ENCODE assay signal across 7 mouse cellular contexts in the genomic region with DNA sequence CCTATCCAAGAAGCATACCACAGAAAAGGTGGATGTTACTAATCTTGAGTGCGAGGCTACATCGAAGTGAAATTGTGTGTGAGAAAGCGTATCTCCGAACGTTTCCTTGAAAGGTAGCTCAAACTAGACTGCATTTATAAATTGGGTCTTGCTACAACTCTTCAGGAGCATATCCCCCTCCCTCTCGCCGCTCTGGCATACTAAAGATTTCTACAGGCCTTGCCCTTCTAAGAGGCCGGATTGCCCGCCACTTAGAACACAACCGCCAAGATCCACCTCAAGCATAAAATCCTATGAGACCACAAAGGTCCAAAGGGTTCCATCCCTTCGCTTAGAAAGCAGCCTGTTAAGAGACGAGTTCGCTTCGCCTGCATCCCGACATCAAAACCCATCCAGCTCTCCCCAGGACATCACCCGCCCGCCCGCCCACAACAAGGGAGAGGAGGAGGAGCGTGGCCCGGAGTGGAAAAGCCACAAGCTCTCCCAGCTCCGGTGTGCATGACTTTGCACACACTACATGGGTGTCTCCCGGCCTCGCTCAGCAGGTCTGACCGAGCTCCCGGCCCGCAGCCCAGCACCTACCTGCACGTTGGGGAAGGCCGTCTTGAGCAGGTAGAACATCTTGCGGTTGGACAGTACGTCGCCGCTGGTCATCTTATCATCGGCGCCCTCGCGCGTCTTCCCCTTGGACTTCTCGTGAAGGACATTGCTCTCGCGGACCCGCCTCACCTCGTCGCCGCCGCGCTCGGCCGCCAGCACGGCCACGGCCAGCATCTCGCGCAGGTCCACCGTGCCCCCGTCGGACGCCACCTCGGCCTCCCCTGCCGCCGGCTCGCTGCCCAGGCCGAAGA. TPM values are rescaled to one million over a fixed set of nuclear protein-coding genes. Genes with fewer than 3 reads are reported as not detected.
DNase-seq lines count a peak whose midpoint lies in the region; ATAC-seq and TF ChIP-seq lines count a peak whose summit lies in the region.

No protein-coding gene starts in this region.

- peak overlapping the region; percentile 98 for H3K9ac ChIP-seq in hindbrain, postnatal 0 days (replicated peaks; ENCODE audit: low read length)

- H3K27ac ChIP-seq in cerebellum, adult 2 months (ENCODE audit: insufficient read depth, low read length) = peak overlapping the region; percentile 87
- peak overlapping the region; percentile 94 for H3K27ac ChIP-seq in hindbrain, postnatal 0 days

- DNase-seq in WW6 (ENCODE audit: low read depth, low spot score) = peak; percentile 26
- DNase-seq in cerebellum, adult 2 months = peak; percentile 67 to 78
- DNase-seq in forelimb bud, embryonic 11.5 days (ENCODE audit: low read depth, low spot score) = peak; percentile 36
- peak; percentile 53 for DNase-seq in hindbrain, postnatal 0 days (ENCODE audit: low spot score)
- peak; percentile 40 to 42 for DNase-seq in left cerebral cortex, postnatal 14 days (ENCODE audit: low spot score in 2 of 2)
- DNase-seq in mesoderm, embryonic 11.5 days (ENCODE audit: low read depth, low spot score) = peak; percentile 55
- DNase-seq in skeletal muscle tissue, adult 2 months (ENCODE audit: low read depth, low spot score) = peak; percentile 15

- H3K4me3 ChIP-seq in cerebellum, adult 2 months (replicated peaks; ENCODE audit: insufficient read depth, low read depth, low read length) = peak overlapping the region; percentile 94
- H3K4me3 ChIP-seq in hindbrain, postnatal 0 days (ENCODE audit: low read length) = peak overlapping the region; percentile 97

- H3K27me3 ChIP-seq in cerebellum, adult 2 months (ENCODE audit: control insufficient read depth, insufficient read depth, low read length) = no peaks in the 10 kb centered on the region
- no peaks in the 10 kb centered on the region for H3K27me3 ChIP-seq in hindbrain, postnatal 0 days (ENCODE audit: insufficient read depth, low read length)

- intact Hi-C loops in left cerebral cortex, postnatal 14 days (cut with DNase I) = no loop called here

- WGBS in cerebellum, adult 2 months = under 1% methylated on average over 61 of the region's 61 CpGs
- WGBS in hindbrain, postnatal 0 days = under 1% methylated on average over 60 of the region's 61 CpGs

- ATAC-seq in hindbrain, postnatal 0 days = peak; percentile 69

- peak overlapping the region; percentile 62 for H3K4me2 ChIP-seq in hindbrain, postnatal 0 days (ENCODE audit: low read depth, low read length)

- no peak for TF ChIP-seq POLR2A in cerebellum, adult 2 months (IDR thresholded peaks at IDR 0.05; ENCODE audit: borderline replicate concordance, insufficient read depth, low read length)

- H3K9me3 ChIP-seq in hindbrain, postnatal 0 days (ENCODE audit: low read length) = no peaks in the 10 kb centered on the region

- TF ChIP-seq CTCF in cerebellum, adult 2 months (IDR thresholded peaks at IDR 0.05; ENCODE audit: borderline replicate concordance, insufficient read depth, low read depth, low read length) = no peak
- no peak for TF ChIP-seq CTCF in hindbrain, postnatal 0 days (IDR thresholded peaks at IDR 0.05; ENCODE audit: low read depth)

- H3K36me3 ChIP-seq in hindbrain, postnatal 0 days (ENCODE audit: insufficient read depth, low read length) = no peaks in the 10 kb centered on the region

- H3K4me1 ChIP-seq in cerebellum, adult 2 months (ENCODE audit: control insufficient read depth, insufficient read depth, low read length) = 0 out of 2 replicates have a peak, but pooled peaks cover 2% of the 10 kb centered on the region
- H3K4me1 ChIP-seq in hindbrain, postnatal 0 days (ENCODE audit: insufficient read depth, low read length) = peaks cover 8% of the 10 kb centered on the region; the same call in 1 of the 2 replicates

RNA-seq across cellular contexts. Expression of a gene that starts 0.8 kb away (rescaled TPM):
- polyA plus RNA-seq in cerebellum, adult 2 months (2012; rRNA removed) = 39.6 and 40.4 TPM in 2 replicates
- 99.6 and 104 TPM in 2 replicates for total RNA-seq in hindbrain, postnatal 0 days (2014; rRNA removed)
- 42.5 and 43.3 TPM in 2 replicates for polyA plus RNA-seq in hindbrain, postnatal 0 days (2015; fragmentation: Nextera tagmentation; extraction: Ambion mirVana)
- total RNA-seq in left cerebral cortex, postnatal 14 days (2021) = 10 to 100 TPM; 73.5 to 82.2 TPM

Comparison
In these comparisons a context has a peak if more than half of its experiments do, and no peak if none do; other contexts are left out.
1. Peak in every context shown above with its lines: DNase-seq, ATAC-seq, H3K4me3 ChIP-seq and H3K27ac ChIP-seq.
2. DNase-seq: peak in every context shown above with its lines; median percentile 72 in cerebellum, adult 2 months; 55 in mesoderm, embryonic 11.5 days; 53 in hindbrain, postnatal 0 days; 41 in left cerebral cortex, postnatal 14 days; 36 in forelimb bud, embryonic 11.5 days; 26 in WW6; 15 in skeletal muscle tissue, adult 2 months.